Mouse (Mus musculus) testis, adult 2 months (tissue): ENCODE data around the gene Ctnna2.

ENCODE experiments used
- CTCF ChIP-seq: fragments of 200-500 bp; IDR thresholded peaks from 2 replicates; pipeline ENCODE4 v1.5.1; 2012; ENCODE audit warnings: low read depth, mild to moderate bottlenecking, inconsistent platforms, low read length, moderate library complexity; ENCODE audit not compliant: control insufficient read depth, insufficient read depth, insufficient replicate concordance
- POLR2A ChIP-seq: fragments of 200-500 bp; IDR thresholded peaks from 2 replicates; pipeline ENCODE4 v1.6.1; 2012; ENCODE audit warnings: low read depth, mild to moderate bottlenecking, inconsistent platforms, low read length, moderate library complexity; ENCODE audit not compliant: control insufficient read depth

- no peak for TF ChIP-seq CTCF
- no peak for TF ChIP-seq POLR2A
Observed at GRCm38 (mm10) chr6:77457919-77458318, 521.6 kb downstream of the Ctnna2 start.
